Mouse (Mus musculus) WW6 (cell line): ENCODE data around the gene Trpm3.

Experiments
- DNase-seq: peaks from one replicate; pipeline ENCODE4 v3.0.0-alpha.2; 2013; ENCODE audit warnings: low read depth, low spot score

Trpm3 gene

DNA sequence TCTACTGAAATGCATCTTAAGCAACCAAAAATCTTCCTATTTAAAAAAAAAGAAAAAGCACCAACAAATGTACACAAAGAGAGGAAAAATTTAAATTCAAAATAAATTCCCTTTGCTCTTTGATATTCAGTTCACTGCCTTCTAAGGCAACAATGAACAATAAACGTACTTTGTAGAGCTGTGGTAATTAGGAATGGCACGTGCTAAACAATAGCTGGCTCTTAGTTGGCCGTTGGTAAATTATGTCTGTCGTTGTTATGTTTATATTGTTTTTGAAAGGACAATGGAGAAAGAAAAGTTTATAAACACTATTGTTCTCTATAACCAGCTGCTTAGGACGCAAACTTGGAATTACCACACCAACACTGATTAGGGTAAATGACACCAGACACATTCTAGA, 782.1 kb downstream of the Trpm3 start:
- no peak for DNase-seq

DNA sequence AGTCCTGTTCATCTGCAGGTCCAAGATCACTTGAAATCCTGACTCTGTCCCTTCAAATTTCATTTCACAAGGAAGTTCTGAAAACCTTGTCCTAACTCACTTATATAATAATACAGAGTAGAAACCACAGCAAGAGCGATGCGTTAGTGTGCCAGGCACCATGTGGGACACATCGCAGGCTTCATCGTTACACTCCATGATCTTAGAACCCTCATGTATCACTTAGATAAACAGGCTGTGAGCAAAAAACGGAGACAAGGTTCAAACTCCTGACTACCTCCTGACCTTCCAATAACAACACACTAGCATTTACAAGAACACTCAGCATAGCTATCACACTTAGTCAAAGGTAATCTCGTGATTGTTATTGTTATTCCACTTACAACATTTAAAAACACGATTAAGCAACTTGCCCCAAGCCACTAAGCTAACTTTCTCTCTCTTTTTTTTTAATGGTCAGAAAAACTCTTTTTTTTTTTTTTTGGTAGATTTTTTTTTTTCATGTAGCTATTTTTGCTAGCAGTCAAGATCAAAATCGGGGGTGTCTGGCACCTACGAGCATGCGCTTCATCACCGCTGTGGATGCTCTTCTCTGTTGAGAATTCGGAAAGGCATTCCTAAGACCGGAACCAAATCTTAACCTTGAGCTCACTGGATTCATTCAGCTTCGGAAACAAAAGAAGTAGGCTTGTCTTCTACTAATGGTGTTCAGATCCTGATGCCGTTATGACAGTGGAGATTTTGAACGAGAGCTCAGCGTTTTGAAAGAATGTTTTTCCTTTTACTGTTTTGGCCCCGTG, 784.2 kb downstream of the Trpm3 start:
- DNase-seq, result no peak

DNA sequence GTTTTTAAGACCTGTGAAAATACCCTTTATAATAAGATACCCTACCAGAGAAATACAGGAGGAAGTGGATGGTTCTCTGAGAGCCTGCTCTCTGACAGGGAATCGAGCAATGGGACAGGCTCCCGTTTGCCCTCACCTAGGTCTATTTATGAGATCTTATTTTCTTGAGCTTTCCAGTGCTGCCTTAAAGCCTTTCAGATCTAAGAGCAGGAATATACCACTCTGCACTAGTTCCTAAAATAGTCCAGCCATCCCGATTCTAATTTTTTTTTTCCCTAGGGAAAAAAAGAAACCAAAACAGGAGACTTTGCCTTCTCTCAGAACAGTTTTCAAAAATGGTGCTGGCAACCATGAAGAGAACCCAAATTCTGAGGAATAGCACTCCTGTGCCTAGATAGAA, 786.4 kb downstream of the Trpm3 start:
- no peak for DNase-seq

DNA sequence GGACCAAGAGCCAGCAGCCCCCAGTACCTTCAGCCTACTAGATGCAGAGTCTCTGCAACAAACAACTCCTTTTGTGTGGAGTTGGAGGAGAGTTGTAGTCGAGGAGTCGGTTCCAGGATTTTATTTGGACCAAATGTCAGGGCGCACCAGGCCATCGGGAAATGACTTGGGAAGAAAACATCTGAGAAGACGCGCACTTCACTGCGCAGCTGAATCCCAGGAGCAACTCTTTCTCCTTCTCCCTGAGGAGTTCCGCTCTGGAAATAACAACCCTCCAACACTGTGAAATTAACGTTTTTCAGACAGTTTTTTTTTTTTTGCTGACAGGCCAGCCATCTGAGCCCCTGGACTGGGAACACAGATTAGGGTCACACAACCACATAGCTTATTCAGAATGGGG, 787.9 kb downstream of the Trpm3 start:
- DNase-seq, result no peak

DNA sequence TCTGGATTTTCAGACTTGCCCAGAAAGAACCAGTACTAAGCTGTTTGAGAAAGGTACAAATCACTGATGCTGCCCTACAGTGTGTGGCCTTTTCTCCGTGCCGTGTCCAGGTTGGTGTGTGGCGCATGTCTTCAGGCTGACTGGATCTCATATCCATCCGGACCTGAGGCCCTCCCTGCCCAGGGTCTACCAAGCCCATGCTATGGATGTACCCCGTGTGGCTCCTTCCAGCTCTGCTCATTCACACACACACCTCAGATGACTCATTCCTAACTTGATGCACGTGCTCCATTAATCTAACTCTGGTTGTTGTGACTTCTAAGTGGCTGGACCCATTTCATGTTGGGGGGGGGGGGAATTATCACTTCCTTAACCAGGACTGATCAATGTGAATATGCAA, 789.5 kb downstream of the Trpm3 start:
- no peak for DNase-seq

DNA sequence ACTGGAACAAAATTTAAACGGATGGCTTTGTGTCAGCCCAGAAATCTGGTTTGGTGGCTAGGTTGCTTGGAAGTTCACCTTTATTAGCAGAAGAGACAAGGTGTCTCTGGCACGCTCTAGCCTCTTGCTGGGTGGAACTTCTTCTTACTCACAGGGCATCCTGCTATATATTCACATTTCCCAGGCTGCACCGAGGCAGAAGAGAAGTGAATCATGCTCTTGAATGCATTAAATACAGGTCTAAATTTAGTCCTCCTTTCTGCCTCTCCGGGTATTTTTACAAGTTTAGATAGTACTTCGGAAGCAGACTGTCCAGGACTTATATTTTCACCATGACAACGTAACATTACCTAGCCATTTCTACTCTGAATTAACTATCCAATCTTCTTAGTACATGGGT, 790.9 kb downstream of the Trpm3 start:
- no peak for DNase-seq

DNA sequence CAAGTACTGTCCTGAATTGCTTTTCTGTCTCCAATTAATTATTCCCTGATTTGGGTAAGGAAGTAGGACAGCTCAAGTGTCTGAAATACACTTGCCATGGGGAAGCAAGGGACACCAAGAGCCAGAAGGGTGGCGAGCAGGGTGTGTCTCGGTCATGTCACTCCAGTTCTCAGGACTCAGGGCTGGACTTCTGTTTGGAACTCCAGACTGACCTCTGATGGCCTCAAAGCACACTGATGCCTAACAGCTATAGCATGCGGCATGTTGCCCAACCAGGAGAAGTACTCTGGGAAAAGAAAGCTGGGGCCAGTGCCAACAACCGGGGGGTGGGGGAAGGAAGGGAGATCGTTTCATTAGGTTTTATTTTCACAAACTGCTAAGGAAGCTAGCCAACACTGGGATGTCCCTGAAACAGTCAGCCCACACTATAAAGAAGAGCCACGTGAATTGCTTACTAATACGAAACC, 791.6 kb downstream of the Trpm3 start:
- no peak for DNase-seq

DNA sequence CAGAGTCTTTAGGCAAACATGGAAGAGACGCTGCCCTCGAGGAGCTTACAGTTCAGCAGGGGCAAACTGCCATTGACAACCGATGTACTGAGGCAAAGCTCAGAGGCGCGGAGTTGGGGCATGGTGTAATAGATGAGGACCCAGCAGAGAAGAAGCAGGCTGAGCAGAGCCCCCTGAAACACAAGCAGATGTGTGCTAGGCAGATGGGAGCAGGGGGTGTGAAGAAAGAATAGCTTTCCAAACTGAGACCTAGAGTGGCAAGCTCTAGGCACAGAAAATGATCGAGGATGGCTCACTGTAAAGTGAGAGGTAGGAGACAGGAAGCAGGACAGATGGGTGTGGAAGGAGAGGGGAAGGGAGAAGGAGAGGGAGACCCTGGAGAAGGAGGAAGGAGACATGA, 792.2 kb downstream of the Trpm3 start:
- no peak for DNase-seq

DNA sequence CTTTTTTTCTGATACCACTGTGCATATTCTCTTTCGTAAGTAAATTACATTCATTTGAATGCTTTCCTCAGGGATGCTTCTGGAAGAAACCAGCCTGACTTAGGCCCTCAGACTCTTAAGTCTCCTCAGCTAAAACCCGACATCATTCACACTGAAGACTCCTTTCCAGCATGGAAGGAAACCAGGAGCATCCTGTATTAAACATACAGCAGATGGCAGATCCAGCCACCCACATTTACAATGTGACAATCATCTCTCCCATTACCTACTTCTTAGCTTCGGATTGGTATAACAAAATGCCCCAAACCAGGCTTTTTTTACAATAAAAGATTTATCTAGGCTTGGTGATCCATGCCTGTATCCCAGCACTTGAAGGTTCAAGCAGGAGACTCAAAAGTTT, 796.2 kb downstream of the Trpm3 start:
- no peak for DNase-seq

DNA sequence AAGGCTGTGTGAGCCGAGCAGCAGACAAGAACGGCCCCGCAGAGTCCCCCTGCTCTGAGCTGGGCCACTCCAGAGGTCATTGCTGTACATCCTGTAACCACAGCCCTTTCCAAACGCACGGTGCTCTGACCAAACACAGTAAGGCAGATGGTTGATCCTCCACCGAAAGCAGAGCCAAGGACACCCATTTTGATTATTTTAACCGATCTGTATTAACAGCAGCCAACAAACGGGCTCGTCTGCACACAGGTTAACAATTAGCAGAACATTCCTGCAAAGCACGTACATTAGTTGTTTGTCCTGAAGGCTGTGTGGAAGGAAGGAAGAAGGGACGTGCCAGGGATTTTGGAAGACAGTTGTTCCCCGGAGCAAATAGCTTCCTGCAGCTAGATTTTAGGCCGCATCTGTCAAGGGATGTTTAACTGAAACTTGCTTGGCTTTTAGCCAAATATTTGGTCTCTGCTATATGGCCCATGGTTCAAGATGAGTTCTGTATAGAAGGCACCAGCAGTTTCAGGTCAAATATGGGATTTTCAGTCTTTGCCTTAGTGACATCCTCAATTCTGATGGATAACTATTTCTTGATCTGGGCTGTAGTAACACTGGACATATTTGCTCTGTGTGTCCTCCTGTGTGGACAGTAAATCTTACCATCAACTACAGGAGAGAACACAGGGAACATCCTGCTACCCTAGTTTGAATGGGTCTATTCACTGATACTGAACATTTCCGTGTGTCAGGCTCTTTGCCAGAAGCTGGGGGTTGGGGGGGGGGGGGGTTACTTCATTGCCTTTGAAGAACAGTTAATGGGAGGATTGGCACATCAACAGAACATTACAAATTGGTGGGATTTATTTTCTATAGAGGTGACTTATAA, 800.2 kb downstream of the Trpm3 start:
- DNase-seq, result no peak

DNA sequence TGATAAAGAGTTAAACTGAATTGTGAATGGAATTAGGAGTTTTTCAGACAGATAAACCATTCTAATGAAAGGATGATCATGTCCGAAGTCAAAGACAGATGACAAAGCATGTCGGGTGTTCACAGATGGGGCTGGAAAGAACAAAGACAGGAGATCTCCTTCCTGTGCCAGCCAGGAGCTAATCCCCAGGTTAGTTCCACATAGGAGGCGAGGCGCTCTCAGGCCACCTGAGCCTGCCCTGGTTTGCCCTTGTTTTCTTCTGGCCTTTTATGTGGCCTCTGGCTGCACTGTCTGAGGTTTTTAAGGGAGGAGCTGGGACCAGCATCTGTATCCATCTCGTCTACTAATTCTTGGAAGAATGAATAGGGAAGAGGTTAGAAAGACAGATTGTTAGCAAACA, 801.0 kb downstream of the Trpm3 start:
- no peak for DNase-seq

DNA sequence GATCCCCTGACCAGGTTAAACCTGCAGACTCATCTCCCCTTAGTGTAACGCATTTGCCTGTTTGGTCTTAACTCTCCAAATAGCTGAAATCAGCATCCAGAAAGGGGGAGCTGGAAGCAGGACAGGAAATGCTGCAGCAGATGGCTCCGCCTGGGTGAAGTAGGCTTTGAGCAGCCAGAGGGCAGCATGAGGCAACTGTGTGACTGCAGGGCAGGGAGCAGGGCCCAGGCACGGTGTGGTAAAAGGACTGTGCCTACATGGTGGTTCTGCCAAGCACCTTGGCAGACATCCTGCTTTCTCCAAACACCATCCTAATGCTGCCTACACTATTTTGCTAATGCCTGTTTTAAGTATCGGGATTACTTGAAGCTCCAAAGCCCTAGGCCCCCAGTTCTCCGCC, 801.6 kb downstream of the Trpm3 start:
- no peak for DNase-seq

DNA sequence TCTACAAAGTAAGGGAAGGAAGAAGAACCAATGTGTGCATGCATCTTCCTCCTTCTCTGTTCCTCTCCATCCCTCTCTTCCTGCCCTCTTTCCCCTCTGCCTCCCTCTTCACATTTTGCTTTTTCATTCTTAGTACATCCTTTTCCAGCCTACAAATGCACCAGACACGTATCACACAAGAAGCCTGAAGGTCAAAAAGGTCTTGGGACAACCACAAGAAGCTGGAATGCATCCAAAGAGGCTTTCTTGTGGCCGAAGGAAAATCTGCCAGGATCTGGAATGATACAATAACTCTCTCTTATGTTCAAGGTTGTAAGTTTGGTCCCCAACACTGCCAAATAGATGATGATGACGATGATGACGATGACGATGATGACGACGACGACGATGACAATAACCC, 802.1 kb downstream of the Trpm3 start:
- DNase-seq, result no peak

DNA sequence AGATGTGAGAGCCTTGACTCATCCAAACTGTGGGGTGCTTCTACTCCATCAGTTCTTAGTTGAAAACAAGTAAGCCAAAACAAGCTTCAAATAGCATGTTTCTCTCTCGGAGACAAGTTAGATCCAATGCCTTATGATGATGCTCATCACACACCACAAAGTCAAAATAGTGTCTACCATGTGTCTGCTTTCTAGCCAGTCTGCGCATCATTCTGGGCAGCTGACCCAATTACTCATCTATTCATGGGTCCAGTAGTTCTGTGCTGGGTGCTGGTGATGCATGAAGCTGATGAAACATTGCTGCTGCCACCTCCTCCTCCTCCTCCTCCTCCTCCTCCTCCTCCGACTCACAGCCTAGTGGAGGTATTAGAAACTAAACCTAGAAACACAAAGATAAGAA, 813.6 kb downstream of the Trpm3 start:
- no peak for DNase-seq

DNA sequence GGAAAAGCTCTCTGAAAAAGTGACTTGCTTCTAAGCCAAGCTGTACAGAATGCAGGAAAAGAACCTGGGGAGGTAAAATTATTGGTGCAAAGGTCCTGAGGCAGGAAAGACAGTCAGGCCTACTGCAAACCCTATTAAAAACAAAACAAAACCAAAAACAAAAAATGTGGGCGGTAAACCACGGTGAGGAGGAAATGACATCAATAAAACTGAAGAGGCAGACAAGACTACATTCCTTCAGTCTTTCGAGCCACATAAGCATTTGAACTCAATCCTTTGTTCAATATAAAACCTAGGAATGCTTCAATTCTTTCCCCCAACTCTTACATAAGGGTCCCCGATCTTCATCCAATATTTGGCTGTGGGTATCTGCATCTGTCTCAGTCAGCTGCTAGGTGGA, 814.3 kb downstream of the Trpm3 start:
- DNase-seq, result no peak

DNA sequence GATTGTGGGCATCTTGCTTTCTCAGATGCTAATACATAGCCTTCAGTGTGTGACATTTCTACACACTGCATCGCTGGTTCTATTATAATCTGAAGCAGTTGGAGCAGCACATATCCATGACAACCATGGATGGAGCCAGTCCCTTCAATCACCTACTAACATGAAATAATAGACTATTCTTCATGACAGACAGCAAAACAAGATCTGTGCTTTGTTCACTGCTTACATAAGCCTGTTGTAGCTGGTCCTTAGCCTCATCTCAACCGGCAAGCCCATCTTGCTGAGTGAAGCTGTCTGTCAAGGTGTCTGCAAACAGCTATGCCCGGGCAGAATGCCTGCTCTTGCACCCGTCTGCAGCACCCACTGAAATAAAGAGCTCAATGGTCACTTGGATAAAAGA, 819.6 kb downstream of the Trpm3 start:
- no peak for DNase-seq

DNA sequence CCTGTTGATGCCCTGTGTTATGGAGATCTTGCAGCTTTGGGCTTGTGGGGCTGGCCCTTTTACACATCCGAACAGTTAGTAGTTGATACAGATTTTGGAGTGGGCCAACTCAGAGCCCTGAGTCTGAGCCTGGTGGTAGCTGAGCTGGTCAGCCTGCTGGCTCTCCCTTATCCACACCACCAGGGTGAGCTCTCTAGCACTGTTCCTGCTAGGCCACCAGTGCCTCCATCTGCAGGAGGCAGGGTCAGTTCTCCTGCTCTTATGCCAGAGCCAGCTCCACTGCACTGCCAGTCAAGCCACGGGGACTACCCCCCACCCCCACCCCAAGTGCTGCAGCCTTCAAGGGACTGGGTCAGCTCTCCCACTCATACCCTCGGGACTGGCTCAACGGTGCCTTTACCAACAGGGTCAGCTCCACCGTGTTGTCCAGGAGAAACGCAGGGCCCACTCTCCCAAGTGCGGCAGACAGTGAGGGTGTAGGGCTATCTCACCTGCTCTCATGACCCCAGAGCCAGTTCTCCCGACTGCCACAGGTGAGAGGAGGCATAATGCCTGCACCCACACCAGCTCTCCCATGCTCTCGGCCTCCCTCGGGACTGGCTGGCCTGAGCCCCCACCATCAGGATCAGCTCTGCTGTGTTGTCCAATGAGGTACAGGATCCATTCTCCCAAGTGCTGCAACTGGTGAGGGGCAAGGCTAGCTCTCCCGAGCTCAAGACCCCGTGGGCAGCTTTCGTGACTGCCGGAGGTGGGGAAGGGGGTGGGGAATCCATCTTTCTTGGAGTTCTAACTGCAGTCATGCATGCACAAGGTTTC, 821.8 kb downstream of the Trpm3 start:
- no peak for DNase-seq

DNA sequence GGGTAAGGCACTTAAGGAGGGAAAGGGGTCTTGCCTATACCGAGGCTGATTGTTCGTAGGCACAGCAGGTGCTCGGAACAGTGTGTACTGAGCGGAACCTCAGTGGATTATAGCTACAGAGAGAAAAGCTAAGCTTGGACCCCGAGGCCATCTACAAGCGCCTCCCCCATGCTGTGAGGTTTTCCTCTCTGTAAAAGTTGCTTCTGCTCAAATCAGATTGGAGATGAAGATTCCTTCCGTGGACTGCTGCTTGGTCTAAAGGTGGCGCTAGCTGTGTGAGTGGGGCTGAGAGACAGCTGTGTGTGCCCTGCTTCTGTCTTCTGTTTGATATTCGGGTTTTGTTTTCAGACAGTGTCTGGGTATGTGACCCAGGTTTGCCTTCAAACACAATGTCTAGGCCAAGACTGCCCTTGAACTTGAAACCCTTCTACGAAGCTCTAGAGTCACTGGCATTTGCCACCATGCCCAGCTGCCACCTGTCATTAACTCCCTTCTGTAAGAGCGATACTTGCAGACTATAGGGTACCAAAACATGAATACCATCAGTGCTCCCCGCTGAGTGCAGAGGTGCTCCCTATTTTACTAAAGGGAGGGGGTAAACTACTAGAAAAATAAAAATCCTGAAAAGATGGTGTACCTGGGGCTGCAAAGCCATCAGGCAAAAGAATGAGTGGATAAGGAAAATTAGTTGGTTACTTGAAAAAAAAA, 823.3 kb downstream of the Trpm3 start:
- no peak for DNase-seq

DNA sequence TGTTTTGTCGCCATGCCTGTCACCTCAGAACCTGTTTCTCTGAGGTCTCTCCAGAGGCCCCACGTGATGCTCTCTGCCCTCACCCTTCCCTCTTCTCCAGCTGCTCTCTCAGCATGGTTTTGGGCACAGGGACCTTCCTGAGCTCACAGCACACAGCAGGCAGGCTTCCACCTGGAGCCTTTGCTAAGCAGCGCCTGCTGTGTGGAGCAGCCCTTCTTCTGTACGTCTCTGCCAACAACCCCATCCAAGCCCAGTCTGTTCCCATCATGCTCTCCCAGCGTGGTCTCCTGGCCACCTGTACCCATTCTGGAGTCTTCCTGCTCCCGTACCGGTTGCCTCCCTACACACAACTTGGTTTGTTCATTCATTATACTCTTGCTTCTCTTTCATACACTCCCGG, 823.9 kb downstream of the Trpm3 start:
- no peak for DNase-seq

DNA sequence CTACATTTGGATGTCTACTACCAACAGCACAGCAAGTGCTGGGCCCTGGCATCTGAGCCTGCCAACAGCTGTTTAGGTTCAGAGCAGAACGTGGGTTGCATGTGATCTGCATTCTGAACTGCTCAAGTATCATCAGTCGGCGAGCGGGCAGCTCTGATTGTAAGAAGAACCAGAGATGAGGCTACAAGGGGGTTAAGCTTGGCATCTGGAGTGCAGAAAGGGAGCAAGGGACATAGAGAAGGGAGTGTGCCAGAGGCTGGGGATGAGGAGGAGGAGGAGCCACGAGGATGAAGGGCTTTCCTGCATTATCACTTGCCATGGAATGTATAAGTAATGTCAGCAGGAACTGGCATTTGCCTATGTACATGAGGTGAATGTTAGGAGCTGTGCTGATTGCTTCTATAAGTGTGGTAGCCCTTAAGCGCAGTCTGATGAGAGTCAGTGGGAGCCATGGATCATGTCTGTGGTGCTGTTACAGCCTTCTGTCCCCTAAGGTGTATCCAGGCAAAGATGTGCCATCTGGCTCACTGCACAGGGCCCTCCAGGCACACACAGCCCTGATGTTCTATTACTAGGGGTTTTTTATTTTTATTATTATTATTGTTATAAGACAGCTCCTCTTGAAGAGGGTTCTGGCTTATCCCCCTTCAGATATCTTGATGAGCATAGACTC, 825.0 kb downstream of the Trpm3 start:
- DNase-seq, result no peak

DNA sequence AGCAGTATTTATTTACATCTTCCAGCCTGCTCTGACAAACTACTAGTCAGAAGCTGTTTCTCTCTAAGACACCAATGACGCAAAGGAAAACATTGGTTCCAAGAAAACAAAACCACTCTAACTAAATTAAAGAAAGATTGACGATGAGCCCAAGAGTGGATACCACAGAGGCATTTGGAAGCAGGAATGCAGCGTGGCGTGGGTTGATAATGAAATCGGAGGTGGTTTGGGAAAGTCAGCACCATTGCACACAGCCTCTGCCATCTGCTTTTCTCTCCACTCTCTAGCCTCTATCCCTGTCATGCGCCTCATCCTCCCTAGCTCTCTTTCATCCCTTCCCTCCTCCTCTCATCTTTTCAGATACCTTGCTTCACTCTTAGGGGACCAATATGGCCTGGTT, 826.6 kb downstream of the Trpm3 start:
- no peak for DNase-seq
